Mouse (Mus musculus): ENCODE measurements at regions not wholly inside any gene's neighbourhood (a gene's known extent, or its start where the extent isn't known, plus 50 kb on each side); places are given as distances from the start of the nearest gene placed in this dataset.
"Not testable (repeated sequence)": the region's sequence is repeated elsewhere in the genome, so short reads cannot be mapped to it uniquely, and the experiment has no call there.

GRCm38 (mm10) chr8:30063148-30063547 lies 2615.7 kb downstream of the Poteg start:
- DNase-seq: no peak
- intact Hi-C loops (cut with DNase I): no loop called here

- no peak for DNase-seq
- intact Hi-C loops (cut with DNase I): no loop called here
Measured at GRCm38 (mm10) chr8:30077726-30078125, 2630.3 kb downstream of the Poteg start.

- intact Hi-C loops (cut with DNase I): no loop called here
- DNase-seq: no peak
Measured at GRCm38 (mm10) chr8:30127766-30128165, 2680.3 kb downstream of the Poteg start.

GRCm38 (mm10) chr8:30134999-30135398 lies 2687.5 kb downstream of the Poteg start:
- DNase-seq: no peak
- intact Hi-C loops (cut with DNase I): no loop called here

GRCm38 (mm10) chr8:30151181-30151844 lies 2703.8 kb downstream of the Poteg start:
- intact Hi-C loops (cut with DNase I): no loop called here

GRCm38 (mm10) chr8:30152921-30153320 lies 2705.5 kb downstream of the Poteg start:
- intact Hi-C loops (cut with DNase I): loop anchor here (2.0 kb wide), 1 partner anchor 16 kb away; no protein-coding TSS in a partner anchor
- no peak for DNase-seq

More at GRCm38 (mm10) chr8:30151181-30151844, 2703.8 kb downstream of the Poteg start:
- DNase-seq: no peak

GRCm38 (mm10) chr8:30171881-30172280 lies 2724.4 kb downstream of the Poteg start:
- intact Hi-C loops (cut with DNase I): no loop called here
- DNase-seq: no peak

GRCm38 (mm10) chr8:30202746-30203145 lies 2755.3 kb downstream of the Poteg start:
- intact Hi-C loops (cut with DNase I); DNase-seq: not testable (repeated sequence)

- no peak for DNase-seq
- intact Hi-C loops (cut with DNase I): no loop called here
Measured at GRCm38 (mm10) chr8:30227354-30227753, 2779.9 kb downstream of the Poteg start.

GRCm38 (mm10) chr8:30233266-30233665 lies 2785.8 kb downstream of the Poteg start:
- DNase-seq: no peak
- intact Hi-C loops (cut with DNase I): no loop called here

GRCm38 (mm10) chr8:30251797-30252196 lies 2804.3 kb downstream of the Poteg start:
- intact Hi-C loops (cut with DNase I): no loop called here
- DNase-seq: no peak

GRCm38 (mm10) chr8:30269949-30270910 lies 2822.8 kb downstream of the Poteg start:
- DNase-seq: no peak
- intact Hi-C loops (cut with DNase I): no loop called here

- no peak for DNase-seq
- intact Hi-C loops (cut with DNase I): no loop called here
Measured at GRCm38 (mm10) chr8:30289169-30289568, 2841.7 kb downstream of the Poteg start.

GRCm38 (mm10) chr8:30331201-30331600 lies 2883.7 kb downstream of the Poteg start:
- intact Hi-C loops (cut with DNase I): no loop called here

GRCm38 (mm10) chr8:30333352-30333751 lies 2885.9 kb downstream of the Poteg start:
- DNase-seq: no peak
- intact Hi-C loops (cut with DNase I): no loop called here

More at GRCm38 (mm10) chr8:30331201-30331600, 2883.7 kb downstream of the Poteg start:
- DNase-seq: no peak

- no peak for DNase-seq
- intact Hi-C loops (cut with DNase I): no loop called here
Measured at GRCm38 (mm10) chr8:30359464-30359863, 2912.0 kb downstream of the Poteg start.

GRCm38 (mm10) chr8:30365721-30366120 lies 2918.3 kb downstream of the Poteg start:
- no peak for DNase-seq
- intact Hi-C loops (cut with DNase I): no loop called here

- intact Hi-C loops (cut with DNase I): no loop called here
- DNase-seq: no peak
Measured at GRCm38 (mm10) chr8:30391936-30392335, 2944.5 kb downstream of the Poteg start.

- DNase-seq: no peak
- intact Hi-C loops (cut with DNase I): no loop called here
Measured at GRCm38 (mm10) chr8:30439423-30439822, 2989.1 kb upstream of the 5930422O12Rik start.

GRCm38 (mm10) chr8:30441821-30442220 lies 2986.7 kb upstream of the 5930422O12Rik start:
- intact Hi-C loops (cut with DNase I): no loop called here
- no peak for DNase-seq

- intact Hi-C loops (cut with DNase I): no loop called here
- no peak for DNase-seq
Measured at GRCm38 (mm10) chr8:30443874-30444273, 2984.6 kb upstream of the 5930422O12Rik start.

Measured in gastrocnemius, postnatal 36 days (tissue).